Mouse (Mus musculus) embryonic fibroblast, embryonic 13.5 days (primary cell): ENCODE measurements around the gene Mras. TPM values are rescaled to one million over a fixed set of nuclear protein-coding genes. Genes with fewer than 3 reads are reported as not detected.

Experiments used
- H3K27ac ChIP-seq: 2 replicates; pipeline ENCODE4 v1.5.1; 2012; ENCODE audit warnings: low read length, control low read depth, inconsistent platforms; ENCODE audit not compliant: insufficient read depth
- H3K4me1 ChIP-seq: 2 replicates; pipeline ENCODE4 v1.6.1; 2011; ENCODE audit warnings: low read length; ENCODE audit not compliant: control insufficient read depth, insufficient read depth
- H3K4me3 ChIP-seq: 2 replicates; pipeline ENCODE4 v1.5.1; 2011; ENCODE audit warnings: mild to moderate bottlenecking, control low read depth, low read length; ENCODE audit not compliant: insufficient read depth
- CTCF ChIP-seq: IDR thresholded peaks from 2 replicates; pipeline ENCODE4 v1.5.1; 2011; ENCODE audit warnings: mild to moderate bottlenecking, control low read depth, low read length, moderate library complexity, borderline replicate concordance; ENCODE audit not compliant: insufficient read depth
- POLR2A ChIP-seq: IDR thresholded peaks from 2 replicates; pipeline ENCODE4 v1.6.1; 2011; ENCODE audit warnings: low read depth, mild to moderate bottlenecking, control low read depth, low read length, moderate library complexity
- polyA plus RNA-seq: library from polyadenylated mRNA; stranded (reverse); fragments of >200 nt; gene quantifications from 2 replicates; pipeline ENCODE4 v1.2.4, GENCODE M21; 2011; ENCODE audit warnings: low read depth; ENCODE audit not compliant: missing spikeins, insufficient read length

Mras gene
- polyA plus RNA-seq, 1 experiment = 35.3 TPM

DNA sequence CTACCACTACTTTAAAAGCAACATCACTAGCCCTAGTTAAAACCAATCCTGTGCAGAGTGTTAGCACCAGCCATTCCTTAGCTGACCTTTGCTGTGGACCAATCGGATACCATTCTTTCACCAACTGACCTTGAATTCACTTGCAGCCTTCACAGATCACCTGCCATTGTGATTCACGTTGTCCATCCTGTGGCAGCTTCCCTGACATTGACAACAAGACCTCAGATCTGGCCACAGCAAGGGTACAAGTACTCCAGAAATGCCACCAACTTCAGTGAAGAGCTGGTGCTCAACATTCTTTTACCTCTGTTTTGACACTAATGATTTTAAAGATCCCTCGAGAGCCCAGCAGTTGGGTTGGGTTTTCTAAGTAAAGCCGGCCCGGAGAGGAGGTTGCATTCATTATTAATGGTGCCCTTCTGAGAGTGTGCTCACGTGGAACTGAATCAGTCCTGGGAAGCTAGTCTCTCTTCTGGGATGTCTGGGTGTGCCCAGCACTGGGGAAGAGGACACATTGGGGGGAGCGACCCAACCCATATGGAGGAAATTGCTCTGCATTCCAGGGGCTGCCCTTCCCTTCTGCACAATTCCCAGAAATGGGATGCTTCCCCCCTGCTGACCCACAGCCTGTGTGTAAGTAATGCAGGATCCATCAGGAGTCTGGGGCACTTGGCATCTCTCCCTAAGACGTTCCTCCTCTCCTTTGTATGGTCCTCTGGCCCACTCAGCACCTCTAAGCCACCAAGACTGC lies 17.1 kb downstream of the Mras start:
- no peak overlapping the region for H3K4me3 ChIP-seq
- H3K27ac ChIP-seq = no peak overlapping the region
- TF ChIP-seq CTCF (no peak), POLR2A (no peak)
- H3K4me1 ChIP-seq = peaks cover 9% of the 10 kb centered on the region

- Histone ChIP-seq H3K27ac (no peak overlapping the region), H3K4me1 (peaks cover 17% of the 10 kb centered on the region), H3K4me3 (no peak overlapping the region)
- TF ChIP-seq CTCF (no peak), POLR2A (no peak)
Observed at GRCm38 (mm10) chr9:99418377-99418776, 18.8 kb downstream of the Mras start.

DNA sequence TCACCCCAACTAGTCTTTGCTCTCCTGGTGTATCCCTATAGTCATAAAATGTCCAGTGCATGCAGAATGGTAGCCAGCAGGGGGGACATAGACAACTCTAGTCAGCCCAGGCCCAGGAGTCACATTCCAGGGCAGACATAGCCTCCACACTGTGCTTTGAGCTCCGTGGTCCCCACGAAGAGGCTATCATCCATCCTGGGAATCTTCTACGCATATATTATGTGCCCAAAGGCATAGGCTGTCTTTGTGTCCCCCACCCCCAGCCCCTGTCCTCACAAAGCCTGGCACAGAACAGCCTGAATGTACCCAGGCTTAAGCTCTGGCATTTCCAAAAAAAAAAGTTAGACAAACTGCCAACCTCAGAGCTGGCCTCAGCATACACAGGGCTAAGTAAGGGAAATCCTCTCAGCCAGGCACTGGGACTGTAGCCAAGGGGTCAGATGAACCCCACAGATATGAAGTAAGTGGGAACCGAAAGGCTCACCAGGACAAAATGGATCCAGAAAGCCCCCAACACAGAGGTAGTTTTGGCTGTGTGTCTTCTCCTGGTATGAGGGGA lies 19.8 kb downstream of the Mras start:
- Histone ChIP-seq H3K4me3 (no peak overlapping the region), H3K4me1 (peaks cover 17% of the 10 kb centered on the region), H3K27ac (no peak overlapping the region)
- TF ChIP-seq POLR2A = no peak

GRCm38 (mm10) chr9:99416809-99417208 lies 20.4 kb downstream of the Mras start:
- no peak overlapping the region for H3K4me3 ChIP-seq
- H3K4me1 ChIP-seq = peaks cover 17% of the 10 kb centered on the region
- H3K27ac ChIP-seq = no peak overlapping the region
- no peak for TF ChIP-seq POLR2A
- TF ChIP-seq CTCF = no peak

GRCm38 (mm10) chr9:99411785-99412184 lies 25.4 kb downstream of the Mras start:
- H3K27ac ChIP-seq = no peak overlapping the region
- no peak for TF ChIP-seq CTCF
- TF ChIP-seq POLR2A = no peak
- H3K4me1 ChIP-seq = peaks cover 14% of the 10 kb centered on the region
- no peak overlapping the region for H3K4me3 ChIP-seq

GRCm38 (mm10) chr9:99411093-99411492 lies 26.1 kb downstream of the Mras start:
- Histone ChIP-seq H3K4me1 (peaks cover 11% of the 10 kb centered on the region; the same call in 1 of the 2 replicates), H3K27ac (no peak overlapping the region), H3K4me3 (no peak overlapping the region)
- TF ChIP-seq POLR2A = no peak
- no peak for TF ChIP-seq CTCF

DNA sequence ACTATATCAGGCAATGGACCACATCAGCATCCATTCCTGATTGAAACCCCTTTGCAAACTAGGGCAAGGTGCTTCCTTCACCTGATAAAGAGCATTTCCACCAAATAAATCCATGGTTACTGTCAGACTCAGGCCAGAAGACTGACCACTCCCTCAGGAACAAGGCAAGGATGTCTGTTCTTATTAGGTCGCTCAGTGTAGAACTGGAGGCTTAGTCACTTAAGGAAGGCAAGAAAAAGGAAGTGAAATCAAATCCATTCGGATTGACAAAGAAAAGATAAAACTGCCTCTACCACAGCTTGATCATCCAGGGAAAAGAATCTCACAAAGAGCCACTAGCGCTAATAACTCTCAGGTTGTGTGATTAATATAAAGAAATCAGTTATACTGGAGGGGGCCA lies 27.9 kb downstream of the Mras start:
- H3K27ac ChIP-seq = no peak overlapping the region
- no peak overlapping the region for H3K4me3 ChIP-seq
- no peak for TF ChIP-seq CTCF
- no peak for TF ChIP-seq POLR2A
- H3K4me1 ChIP-seq = 0 out of 2 replicates have a peak, but pooled peaks cover 4% of the 10 kb centered on the region

DNA sequence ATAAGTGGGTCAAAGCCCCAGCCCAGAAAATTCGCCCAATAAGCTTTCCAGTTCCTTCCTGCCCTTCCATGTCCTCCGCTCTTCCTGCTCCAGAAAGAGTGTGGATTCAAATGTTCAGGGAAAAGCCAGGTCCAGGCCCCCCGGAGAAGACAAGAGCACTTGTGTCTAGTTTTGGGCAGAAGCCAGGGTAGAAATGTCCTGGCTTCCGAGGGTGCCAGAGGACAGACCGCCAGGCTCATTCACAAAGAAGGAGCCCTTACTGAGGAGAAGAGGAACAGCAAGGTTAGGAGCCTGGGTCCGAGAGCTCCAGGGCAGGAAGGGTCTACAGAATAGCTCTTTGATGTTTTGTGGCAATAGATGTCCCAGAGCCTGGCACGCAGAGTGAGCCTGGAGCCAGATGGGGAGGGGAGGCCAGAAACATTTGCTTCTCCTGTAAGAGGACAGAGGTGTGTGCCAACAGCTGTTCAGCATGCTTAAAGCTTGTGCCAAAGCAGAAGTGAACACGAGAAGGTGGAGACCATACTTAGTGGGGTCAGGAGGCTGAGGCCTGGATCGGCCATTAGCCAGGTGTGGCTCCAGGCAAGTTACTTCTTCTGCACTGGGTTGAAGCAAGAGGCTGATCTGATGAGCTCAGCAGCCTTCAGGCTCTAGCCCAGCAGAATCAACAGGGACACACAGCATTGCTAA lies 35.8 kb downstream of the Mras start:
- no peak for TF ChIP-seq POLR2A
- no peak for TF ChIP-seq CTCF
- Histone ChIP-seq H3K4me3 (no peak overlapping the region), H3K27ac (no peak overlapping the region), H3K4me1 (no peaks in the 10 kb centered on the region)

GRCm38 (mm10) chr9:99400781-99401180 lies 36.4 kb downstream of the Mras start:
- Histone ChIP-seq H3K4me3 (no peak overlapping the region), H3K4me1 (peaks cover 3% of the 10 kb centered on the region; the same call in 1 of the 2 replicates), H3K27ac (no peak overlapping the region)
- TF ChIP-seq POLR2A = no peak
- no peak for TF ChIP-seq CTCF
